Mouse (Mus musculus) MEL (cell line): ENCODE results near the gene Il17f. TPM values are rescaled to one million over a fixed set of nuclear protein-coding genes. Genes with fewer than 3 reads are reported as not detected.

Experiments used
- DNase-seq: peaks from one replicate; pipeline ENCODE4 v3.0.0; 2011; ENCODE audit warnings: low read depth, low spot score
- H3K27ac ChIP-seq: 2 replicates; pipeline ENCODE4 v1.5.1; 2012; ENCODE audit warnings: low read depth, mild to moderate bottlenecking, control low read depth, low read length, moderate library complexity; ENCODE audit not compliant: control insufficient read depth
- H3K27me3 ChIP-seq, 2 experiments: fragments of 150-350 bp in 1 of 2; sonication (generic) in 1 of 2; 2 replicates each; pipeline ENCODE4 v1.6.1; 2012; ENCODE audit warnings: low read length in 2 of 2, mild to moderate bottlenecking in 2 of 2, improper control_type of control experiment in 1 of 2, moderate library complexity in 1 of 2; ENCODE audit not compliant: insufficient read depth in 2 of 2, control insufficient read depth in 1 of 2
- H3K36me3 ChIP-seq, 2 experiments: 2 replicates each; pipeline ENCODE4 v1.6.1; 2012 to 2014; ENCODE audit warnings: low read length in 2 of 2, improper control_type of control experiment in 1 of 2, inconsistent platforms in 1 of 2, mild to moderate bottlenecking in 1 of 2; ENCODE audit not compliant: insufficient read depth in 2 of 2, control insufficient read depth in 1 of 2
- H3K4me1 ChIP-seq, 2 experiments: fragments of 150-350 bp in 1 of 2; sonication (generic) in 1 of 2; 2 replicates each; pipeline ENCODE4 v1.6.1; 2012; ENCODE audit warnings: low read length in 2 of 2, improper control_type of control experiment in 1 of 2, mild to moderate bottlenecking in 1 of 2; ENCODE audit not compliant: insufficient read depth in 2 of 2, control insufficient read depth in 1 of 2
- H3K4me3 ChIP-seq, 2 experiments: fragments of 150-350 bp in 1 of 2; sonication (generic) in 1 of 2; 2 replicates each; pipeline ENCODE4 v1.5.1; 2012; ENCODE audit warnings: low read depth in 2 of 2, low read length in 2 of 2, mild to moderate bottlenecking in 2 of 2, moderate library complexity in 2 of 2, control low read depth in 1 of 2, improper control_type of control experiment in 1 of 2; ENCODE audit not compliant: control insufficient read depth in 1 of 2, insufficient read depth in 1 of 2
- H3K79me2 ChIP-seq: 2 replicates; pipeline ENCODE4 v1.6.1; 2012; ENCODE audit warnings: mild to moderate bottlenecking, low read length, moderate library complexity; ENCODE audit not compliant: control insufficient read depth, poor library complexity, insufficient read depth
- H3K9ac ChIP-seq: 2 replicates; pipeline ENCODE4 v1.6.1; 2012; ENCODE audit warnings: low read depth, mild to moderate bottlenecking, control low read depth, low read length, moderate library complexity; ENCODE audit not compliant: control insufficient read depth, poor library complexity, severe bottlenecking
- H3K9me3 ChIP-seq: fragments of 150-350 bp; sonication (generic); replicated peaks from 2 replicates; pipeline ENCODE4 v1.6.1; 2012; ENCODE audit warnings: mild to moderate bottlenecking, low read length, improper control_type of control experiment, moderate library complexity; ENCODE audit not compliant: insufficient read depth
- BHLHE40 ChIP-seq: IDR thresholded peaks from 2 replicates; pipeline ENCODE4 v1.6.1; 2012; ENCODE audit warnings: low read depth, mild to moderate bottlenecking, inconsistent platforms, low read length, improper control_type of control experiment, borderline replicate concordance
- CTCF ChIP-seq, 3 experiments: IDR thresholded peaks in 2 of 3; conservative IDR thresholded peaks in 1 of 3; 2 replicates each; pipeline ENCODE4 v1.5.1; 2011 to 2012; ENCODE audit warnings: low read length in 3 of 3, low read depth in 2 of 3, mild to moderate bottlenecking in 2 of 3, improper control_type of control experiment in 1 of 3, inconsistent platforms in 1 of 3, mixed read lengths in 1 of 3, moderate library complexity in 1 of 3; ENCODE audit not compliant: control insufficient read depth in 1 of 3, insufficient read depth in 1 of 3, poor library complexity in 1 of 3, severe bottlenecking in 1 of 3
- ELF1 ChIP-seq: IDR thresholded peaks from 2 replicates; pipeline ENCODE4 v1.6.1; 2014; ENCODE audit warnings: low read depth, mild to moderate bottlenecking, inconsistent platforms, low read length, improper control_type of control experiment, moderate library complexity
- EP300 ChIP-seq, 2 experiments: IDR thresholded peaks; 2 replicates each; pipeline ENCODE4 v1.6.1; 2011; ENCODE audit warnings: improper control_type of control experiment in 2 of 2, low read length in 2 of 2, low read depth in 1 of 2, mild to moderate bottlenecking in 1 of 2
- ETS1 ChIP-seq: IDR thresholded peaks from 2 replicates; pipeline ENCODE4 v1.6.1; 2012; ENCODE audit warnings: low read depth, mild to moderate bottlenecking, inconsistent platforms, low read length, improper control_type of control experiment, moderate library complexity
- GATA1 ChIP-seq: IDR thresholded peaks from 2 replicates; pipeline ENCODE4 v1.6.1; 2011; ENCODE audit warnings: low read depth, low read length, improper control_type of control experiment
- KAT2A ChIP-seq: conservative IDR thresholded peaks from 2 replicates; pipeline ENCODE4 v1.6.1; 2012; ENCODE audit warnings: low read depth, low read length, improper control_type of control experiment, inconsistent platforms
- MAX ChIP-seq: IDR thresholded peaks from 2 replicates; pipeline ENCODE4 v1.6.1; 2011; ENCODE audit warnings: low read length, improper control_type of control experiment
- MXI1 ChIP-seq: IDR thresholded peaks from 2 replicates; pipeline ENCODE4 v1.6.1; 2011; ENCODE audit warnings: mild to moderate bottlenecking, low read depth, low read length, improper control_type of control experiment
- MYC ChIP-seq: IDR thresholded peaks from 2 replicates; pipeline ENCODE4 v1.6.1; 2011; ENCODE audit warnings: low read depth, mild to moderate bottlenecking, low read length, improper control_type of control experiment, moderate library complexity
- TAL1 ChIP-seq: IDR thresholded peaks from 2 replicates; pipeline ENCODE4 v1.6.1; 2012; ENCODE audit warnings: mild to moderate bottlenecking, inconsistent platforms, low read length, moderate library complexity, mixed read lengths
- TCF12 ChIP-seq: IDR thresholded peaks from 2 replicates; pipeline ENCODE4 v1.6.1; 2014; ENCODE audit warnings: low read depth, mild to moderate bottlenecking, inconsistent platforms, low read length, improper control_type of control experiment, moderate library complexity
- UBTF ChIP-seq: IDR thresholded peaks from 2 replicates; pipeline ENCODE4 v1.6.1; 2012; ENCODE audit warnings: low read depth, mild to moderate bottlenecking, inconsistent platforms, low read length, improper control_type of control experiment, moderate library complexity, borderline replicate concordance; ENCODE audit not compliant: insufficient read depth
- USF2 ChIP-seq, 2 experiments: IDR thresholded peaks; 2 replicates each; pipeline ENCODE4 v1.6.1; 2011 to 2012; ENCODE audit warnings: improper control_type of control experiment in 2 of 2, low read length in 2 of 2, borderline replicate concordance in 1 of 2, inconsistent platforms in 1 of 2, low read depth in 1 of 2, mild to moderate bottlenecking in 1 of 2; ENCODE audit not compliant: insufficient read depth in 1 of 2
- ZKSCAN1 ChIP-seq: IDR thresholded peaks from 2 replicates; pipeline ENCODE4 v1.6.1; 2012; ENCODE audit warnings: low read depth, mild to moderate bottlenecking, inconsistent platforms, low read length, improper control_type of control experiment, moderate library complexity
- ZMIZ1 ChIP-seq: IDR thresholded peaks from 2 replicates; pipeline ENCODE4 v1.6.1; 2012; ENCODE audit warnings: low read depth, mild to moderate bottlenecking, inconsistent platforms, low read length, improper control_type of control experiment, moderate library complexity
- polyA plus RNA-seq, 2 experiments: library from polyadenylated mRNA; stranded (reverse) in 1 of 2; unstranded in 1 of 2; fragments of >175 nt in 1 of 2; fragments of >200 nt in 1 of 2; gene quantifications; 2 replicates each; pipeline versions ENCODE4 v1.2.1 to v1.2.4; 2012; ENCODE audit warnings: low replicate concordance in 2 of 2, low read depth in 1 of 2; ENCODE audit not compliant: insufficient read length in 2 of 2, insufficient read depth in 1 of 2, missing spikeins in 1 of 2
- total RNA-seq: library from RNA; depleted of rRNA; stranded (reverse); fragments of 300-350 nt; gene quantifications from 2 replicates; pipeline ENCODE4 v1.2.3, GENCODE M21; 2012

Gene Il17f
- total and polyA plus RNA-seq, 3 experiments = not detected

GRCm38 (mm10) chr1:20795178-20795577 is 4.8 kb upstream of the Il17f start:
- no peak for TF ChIP-seq BHLHE40
- no peak for TF ChIP-seq MYC
- peak in 1 of 2 experiments; percentile 42; a peak in 1 of 4 replicates for TF ChIP-seq EP300 (IDR thresholded peaks at IDR 0.05; ENCODE audit: low read depth in 1 of 2, low read length in 2 of 2)
- peak; percentile 63; the same call in 1 of the 2 replicates for TF ChIP-seq TCF12
- H3K4me3 ChIP-seq = no peak overlapping the region
- H3K4me1 ChIP-seq = peaks cover 0 to 6% of the 10 kb centered on the region in 2 experiments; a peak in 2 of 4 replicates
- H3K79me2 ChIP-seq = no peaks in the 10 kb centered on the region
- no peak overlapping the region for H3K9ac ChIP-seq
- peaks cover 0 to 3% of the 10 kb centered on the region in 2 experiments; a peak in 1 of 4 replicates for H3K36me3 ChIP-seq
- H3K9me3 ChIP-seq = no peaks in the 10 kb centered on the region
- H3K27me3 ChIP-seq = no peaks in the 10 kb centered on the region
- DNase-seq = no peak
- H3K27ac ChIP-seq = no peak overlapping the region

DNA sequence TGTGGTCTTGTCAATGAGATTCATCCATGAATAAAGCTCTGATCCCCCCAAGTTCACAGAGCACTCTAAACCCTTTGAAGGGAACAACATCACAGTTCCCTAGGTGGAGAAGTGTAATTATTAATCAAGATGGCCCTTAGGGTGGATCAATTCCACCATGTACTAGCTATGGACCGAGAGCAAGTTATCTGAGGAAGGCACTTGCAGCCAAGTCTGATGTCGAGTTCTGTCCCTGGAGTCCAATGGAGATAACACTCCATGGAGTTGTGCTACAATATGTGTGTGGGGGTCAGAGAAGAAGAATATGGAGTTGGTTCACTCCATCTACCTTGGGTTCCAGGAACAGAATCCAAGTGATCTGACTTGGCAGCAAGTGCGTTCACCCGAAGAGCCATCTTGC is 4.3 kb upstream of the Il17f start:
- Histone ChIP-seq H3K9me3 (no peaks in the 10 kb centered on the region), H3K27me3 (no peaks in the 10 kb centered on the region), H3K27ac (no peak overlapping the region), H3K4me3 (no peak overlapping the region), H3K9ac (no peak overlapping the region), H3K36me3 (peaks cover 0 to 3% of the 10 kb centered on the region in 2 experiments; a peak in 1 of 4 replicates), H3K79me2 (no peaks in the 10 kb centered on the region), H3K4me1 (peaks cover 0 to 6% of the 10 kb centered on the region in 2 experiments; a peak in 2 of 4 replicates)
- TF ChIP-seq USF2 (IDR thresholded peaks at IDR 0.05; ENCODE audit: borderline replicate concordance in 1 of 2, insufficient read depth in 1 of 2, low read depth in 1 of 2, low read length in 2 of 2) (no peak), EP300 (IDR thresholded peaks at IDR 0.05; ENCODE audit: low read depth in 1 of 2, low read length in 2 of 2) (no peak), MYC (no peak), TAL1 (no peak), KAT2A (no peak), ELF1 (no peak), MXI1 (no peak), MAX (no peak), UBTF (no peak), ZMIZ1 (no peak), ETS1 (no peak), ZKSCAN1 (no peak), GATA1 (no peak), CTCF (IDR thresholded peaks at IDR 0.05 in 2 of 3, conservative IDR thresholded peaks at IDR 0.05 in 1 of 3; ENCODE audit: control insufficient read depth in 1 of 3, insufficient read depth in 1 of 3, low read depth in 2 of 3, low read length in 3 of 3, poor library complexity in 1 of 3, severe bottlenecking in 1 of 3) (no peak)
- no peak for DNase-seq
